Mouse (Mus musculus) spleen, adult 12 weeks (tissue): Measurements from ENCODE around the gene Dupd1.
"Not testable (repeated sequence)": the region's sequence is repeated elsewhere in the genome, so short reads cannot be mapped to it uniquely, and the experiment has no call there.

Experiments
- DNase-seq: peaks from one replicate; pipeline ENCODE4 v3.0.0; 2022; ENCODE audit warnings: low spot score

Gene Dupd1

GRCm38 (mm10) chr14:21676223-21676622 is 38.2 kb downstream of the Dupd1 start:
- no peak for DNase-seq

- DNase-seq: no peak
Measured at GRCm38 (mm10) chr14:21674471-21674870, 39.9 kb downstream of the Dupd1 start.

- DNase-seq: no peak
Measured at GRCm38 (mm10) chr14:21673100-21673499, 41.3 kb downstream of the Dupd1 start.

- DNase-seq: not testable (repeated sequence)
Measured at GRCm38 (mm10) chr14:21670422-21671006, 43.9 kb downstream of the Dupd1 start.

- DNase-seq: no peak
Measured at GRCm38 (mm10) chr14:21669633-21670421, 44.5 kb downstream of the Dupd1 start.

GRCm38 (mm10) chr14:21669218-21669617 is 45.2 kb downstream of the Dupd1 start:
- no peak for DNase-seq

- no peak for DNase-seq
Measured at GRCm38 (mm10) chr14:21662465-21663142, 51.8 kb downstream of the Dupd1 start.

GRCm38 (mm10) chr14:21659652-21660051 is 54.7 kb downstream of the Dupd1 start:
- peak; percentile 14 for DNase-seq

- DNase-seq: no peak
Measured at GRCm38 (mm10) chr14:21659155-21659554, 55.2 kb downstream of the Dupd1 start.

GRCm38 (mm10) chr14:21653813-21654212 is 60.6 kb downstream of the Dupd1 start:
- no peak for DNase-seq

GRCm38 (mm10) chr14:21640806-21641435 is 73.5 kb downstream of the Dupd1 start:
- DNase-seq: no peak

GRCm38 (mm10) chr14:21636548-21636947 is 77.8 kb downstream of the Dupd1 start:
- DNase-seq: no peak

GRCm38 (mm10) chr14:21631665-21632200 is 82.6 kb downstream of the Dupd1 start:
- DNase-seq: no peak
